In genomic region chr2:93368954-93369353, GRCm38 (mm10) we compare ENCODE assay signal across 15 mouse cellular contexts. TPM values are rescaled to one million over a fixed set of nuclear protein-coding genes. Genes with fewer than 3 reads are reported as not detected.
A peak's percentile ranks its signal among the peaks of the same experiment; 100 is the strongest.
DNase-seq lines count a peak whose midpoint lies in the region; ATAC-seq lines count a peak whose summit lies in the region.
"Had no signal": no experiment of that assay in that cellular context is flagged by ENCODE, and none has a peak within 500 bp of the region (broad histone marks: within the 10 kb centered on the region; RNA-seq: fewer than 3 reads in every experiment).

No protein-coding gene starts in this region.

- peak; percentile 24 to 44 for DNase-seq in heart, adult 9 months (ENCODE audit: low spot score in 2 of 2)
- no peak for DNase-seq in heart, embryonic 10.5 days (ENCODE audit: low spot score)
- peak; percentile 44 for DNase-seq in midbrain, embryonic 14.5 days
- peak; percentile 49 for DNase-seq in gastrocnemius, postnatal 14 days
- no peak for DNase-seq in urinary bladder, postnatal 10 days (ENCODE audit: low spot score)
- DNase-seq in adrenal gland, postnatal 14 days = no peak
- DNase-seq: forebrain, postnatal 0 days; thymus, adult 2 months had no signal

- H3K4me1 ChIP-seq in heart, embryonic 10.5 days = peaks cover 20% of the 10 kb centered on the region
- H3K4me1 ChIP-seq in midbrain, embryonic 14.5 days (ENCODE audit: control insufficient read depth, insufficient read depth, low read length) = peaks cover 14% of the 10 kb centered on the region
- H3K4me1 ChIP-seq in midbrain, embryonic 13.5 days (replicated peaks) = peaks cover 20% of the 10 kb centered on the region
- peaks cover 47% of the 10 kb centered on the region for H3K4me1 ChIP-seq in hindbrain, embryonic 13.5 days (replicated peaks)

- H3K9ac ChIP-seq in midbrain, embryonic 14.5 days (replicated peaks; ENCODE audit: low read length) = no peak overlapping the region
- no peak overlapping the region for H3K9ac ChIP-seq in midbrain, embryonic 13.5 days (replicated peaks)
- H3K9ac ChIP-seq in hindbrain, embryonic 13.5 days = no peak overlapping the region
- H3K9ac ChIP-seq: embryonic facial prominence, embryonic 13.5 days; forebrain, postnatal 0 days; heart, embryonic 15.5 days; limb, embryonic 13.5 days had no signal

- intact Hi-C loops in gastrocnemius, postnatal 14 days (cut with DNase I; ENCODE audit: low total_unique reads) = no loop called here

- 67% methylated on average over 8 of the region's 8 CpGs for WGBS in heart, embryonic 10.5 days
- 78% methylated on average over 8 of the region's 8 CpGs for WGBS in midbrain, embryonic 14.5 days
- WGBS in midbrain, embryonic 13.5 days = 79% methylated on average over 8 of the region's 8 CpGs
- WGBS in hindbrain, embryonic 13.5 days = 61% methylated on average over 8 of the region's 8 CpGs

- H3K27me3 ChIP-seq in heart, embryonic 10.5 days (ENCODE audit: insufficient read depth, poor library complexity, severe bottlenecking) = peaks cover 7% of the 10 kb centered on the region; the same call in 1 of the 2 replicates
- no peaks in the 10 kb centered on the region for H3K27me3 ChIP-seq in midbrain, embryonic 14.5 days (ENCODE audit: control insufficient read depth, insufficient read depth, low read length)
- 0 out of 2 replicates have a peak, but pooled peaks cover 7% of the 10 kb centered on the region for H3K27me3 ChIP-seq in midbrain, embryonic 13.5 days
- H3K27me3 ChIP-seq in hindbrain, embryonic 13.5 days = no peaks in the 10 kb centered on the region
- H3K27me3 ChIP-seq: heart, embryonic 15.5 days had no signal

- no peak for ATAC-seq in midbrain, embryonic 14.5 days (ENCODE audit: low FRiP score, low TSS enrichment)
- no peak for ATAC-seq in midbrain, embryonic 13.5 days
- ATAC-seq in hindbrain, embryonic 13.5 days (ENCODE audit: low FRiP score) = no peak; the same call in 1 of the 2 replicates
- ATAC-seq: forebrain, postnatal 0 days had no signal

- H3K36me3 ChIP-seq in heart, embryonic 10.5 days = no peaks in the 10 kb centered on the region
- no peaks in the 10 kb centered on the region for H3K36me3 ChIP-seq in midbrain, embryonic 14.5 days (ENCODE audit: control insufficient read depth, insufficient read depth, low read length)
- H3K36me3 ChIP-seq in midbrain, embryonic 13.5 days = no peaks in the 10 kb centered on the region
- no peaks in the 10 kb centered on the region for H3K36me3 ChIP-seq in hindbrain, embryonic 13.5 days
- H3K36me3 ChIP-seq: embryonic facial prominence, embryonic 13.5 days; heart, embryonic 15.5 days; limb, embryonic 13.5 days had no signal

- no peak overlapping the region for H3K27ac ChIP-seq in heart, embryonic 10.5 days
- 0 out of 2 replicates have a peak overlapping the region, but pooled peaks have one; percentile 20 for H3K27ac ChIP-seq in midbrain, embryonic 14.5 days (replicated peaks; ENCODE audit: low read depth, low read length)
- H3K27ac ChIP-seq in midbrain, embryonic 13.5 days = no peak overlapping the region
- peak overlapping the region; percentile 71 for H3K27ac ChIP-seq in hindbrain, embryonic 13.5 days
- H3K27ac ChIP-seq: embryonic facial prominence, embryonic 13.5 days; heart, embryonic 15.5 days; kidney, postnatal 0 days had no signal

- no peak overlapping the region for H3K4me3 ChIP-seq in heart, embryonic 10.5 days
- no peak overlapping the region for H3K4me3 ChIP-seq in midbrain, embryonic 14.5 days (replicated peaks; ENCODE audit: low read depth, low read length)
- H3K4me3 ChIP-seq in midbrain, embryonic 13.5 days (replicated peaks) = no peak overlapping the region
- H3K4me3 ChIP-seq in hindbrain, embryonic 13.5 days = no peak overlapping the region
- H3K4me3 ChIP-seq: embryonic facial prominence, embryonic 13.5 days; heart, embryonic 15.5 days; limb, embryonic 13.5 days had no signal

- H3K4me2 ChIP-seq in midbrain, embryonic 14.5 days (ENCODE audit: low read length) = no peak overlapping the region
- H3K4me2 ChIP-seq in midbrain, embryonic 13.5 days (replicated peaks) = no peak overlapping the region
- no peak overlapping the region for H3K4me2 ChIP-seq in hindbrain, embryonic 13.5 days
- H3K4me2 ChIP-seq: embryonic facial prominence, embryonic 13.5 days; heart, embryonic 15.5 days; limb, embryonic 13.5 days had no signal

- H3K9me3 ChIP-seq in heart, embryonic 10.5 days = no peaks in the 10 kb centered on the region
- no peaks in the 10 kb centered on the region for H3K9me3 ChIP-seq in midbrain, embryonic 14.5 days (ENCODE audit: control insufficient read depth, low read length)
- no peaks in the 10 kb centered on the region for H3K9me3 ChIP-seq in midbrain, embryonic 13.5 days
- no peaks in the 10 kb centered on the region for H3K9me3 ChIP-seq in hindbrain, embryonic 13.5 days
- H3K9me3 ChIP-seq: embryonic facial prominence, embryonic 13.5 days; heart, embryonic 15.5 days; limb, embryonic 13.5 days had no signal

RNA-seq across cellular contexts. Expression of gene Tspan18, which starts 34.6 kb away (rescaled TPM):
- 64.2 and 67.0 TPM in 2 replicates for polyA plus RNA-seq in heart, embryonic 10.5 days (2016; fragmentation: Nextera tagmentation; extraction: Ambion mirVana)
- 21.2 and 27.8 TPM in 2 replicates for polyA plus RNA-seq in midbrain, embryonic 14.5 days (2014; fragmentation: Nextera tagmentation; extraction: Ambion mirVana)
- polyA plus RNA-seq in midbrain, embryonic 13.5 days (2015; fragmentation: Nextera tagmentation; extraction: Ambion mirVana) = 24.9 and 31.2 TPM in 2 replicates
- total RNA-seq in gastrocnemius, postnatal 14 days (2021) = 10 to 100 TPM in 1 of 2 experiments, 1 to 10 TPM in 1; 9.7 to 11.4 TPM
- 23.6 and 32.5 TPM in 2 replicates for polyA plus RNA-seq in hindbrain, embryonic 13.5 days (2015; fragmentation: Nextera tagmentation; extraction: Ambion mirVana)
- total RNA-seq in adrenal gland, postnatal 14 days (2021) = 72.2 and 76.9 TPM in 2 replicates
- total RNA-seq: monocyte, adult 5-6 weeks had no signal

Comparison
In these comparisons a context has a peak if more than half of its experiments do, and no peak if none do; other contexts are left out.
1. DNase-seq: peak in heart, adult 9 months (2 of 2), midbrain, embryonic 14.5 days (single experiment) and gastrocnemius, postnatal 14 days (single experiment); none in heart, embryonic 10.5 days (single experiment), urinary bladder, postnatal 10 days (single experiment) and adrenal gland, postnatal 14 days (single experiment).
2. H3K27ac ChIP-seq: peak in midbrain, embryonic 14.5 days (single experiment) and hindbrain, embryonic 13.5 days (single experiment); none in heart, embryonic 10.5 days (single experiment) and midbrain, embryonic 13.5 days (single experiment).